Mouse (Mus musculus) kidney, adult 2 months (tissue): ENCODE results near the gene Lcat. TPM values are rescaled to one million over a fixed set of nuclear protein-coding genes. Genes with fewer than 3 reads are reported as not detected.

ENCODE experiments used
- DNase-seq: peaks from one replicate; pipeline ENCODE4 v3.0.0; 2021
- H3K27ac ChIP-seq: fragments of 200-500 bp; 2 replicates; pipeline ENCODE4 v1.5.1; 2012; ENCODE audit warnings: low read depth, low read length, control low read depth, inconsistent platforms; ENCODE audit not compliant: insufficient read depth
- H3K27me3 ChIP-seq: fragments of 200-500 bp; replicated peaks from 2 replicates; pipeline ENCODE4 v1.6.1; 2012; ENCODE audit warnings: mild to moderate bottlenecking, moderate library complexity, low read length, inconsistent platforms; ENCODE audit not compliant: control insufficient read depth, insufficient read depth
- H3K36me3 ChIP-seq: fragments of 200-500 bp; 2 replicates; pipeline ENCODE4 v1.6.1; 2012; ENCODE audit warnings: mild to moderate bottlenecking, moderate library complexity, low read length, inconsistent platforms; ENCODE audit not compliant: control insufficient read depth, insufficient read depth
- H3K4me1 ChIP-seq: fragments of 200-500 bp; 2 replicates; pipeline ENCODE4 v1.6.1; 2011; ENCODE audit warnings: low read length; ENCODE audit not compliant: control insufficient read depth, insufficient read depth
- H3K4me3 ChIP-seq: fragments of 200-500 bp; 2 replicates; pipeline ENCODE4 v1.5.1; 2011; ENCODE audit warnings: mild to moderate bottlenecking, low read depth, low read length, control low read depth; ENCODE audit not compliant: insufficient read depth
- CTCF ChIP-seq: fragments of 200-500 bp; conservative IDR thresholded peaks from 2 replicates; pipeline ENCODE4 v1.5.1; 2011; ENCODE audit warnings: low read depth, mild to moderate bottlenecking, control low read depth, low read length, moderate library complexity, mixed read lengths; ENCODE audit not compliant: insufficient read depth, insufficient read length
- POLR2A ChIP-seq: fragments of 200-500 bp; IDR thresholded peaks from one replicate; pipeline ENCODE4 v1.6.1; 2011; ENCODE audit warnings: low read depth, low read length, control low read depth
- WGBS: fragments of 180-500 bp; shearing (Covaris S2); methylation state at CpG from one replicate; pipeline ENCODE4 v1.1.7; 2018; 5-methylcytosine and 5-hydroxymethylcytosine counted together
- polyA plus RNA-seq: library from polyadenylated mRNA; depleted of rRNA; stranded (reverse); fragments of >200 nt; gene quantifications from 2 replicates; pipeline ENCODE4 v1.2.3, GENCODE M21; 2012; rRNA removed

Gene Lcat
- polyA plus RNA-seq, 1 experiment, result 2.2 TPM

GRCm38 (mm10) chr8:105900180-105900940 lies 42.8 kb downstream of the Lcat start, which contains the start of gene Pskh1:
Gene Pskh1, plus strand, starts transcription at chr8:105900441.
- Histone ChIP-seq H3K27ac (peak within 1 kb of the TSS; percentile 59), H3K4me3 (peak within 1 kb of the TSS; percentile 90), H3K36me3 (no peaks in the 10 kb centered on the region; the same call in 1 of the 2 replicates), H3K27me3 (no peaks in the 10 kb centered on the region), H3K4me1 (peaks cover 2% of the 10 kb centered on the region; the same call in 1 of the 2 replicates)
- under 1% methylated on average over 68 of the region's 68 CpGs for WGBS
- no peak for TF ChIP-seq CTCF
- TF ChIP-seq POLR2A, result peak; percentile 43
- DNase-seq, result peak; percentile 95

GRCm38 (mm10) chr8:105897801-105898480 lies 45.2 kb downstream of the Lcat start:
- DNase-seq, result no peak
- H3K27ac ChIP-seq, result no peak overlapping the region
- no peak overlapping the region for H3K4me3 ChIP-seq
- H3K4me1 ChIP-seq, result peaks cover 2% of the 10 kb centered on the region; the same call in 1 of the 2 replicates
- no peaks in the 10 kb centered on the region for H3K36me3 ChIP-seq
- WGBS, result 82% methylated on average over 9 of the region's 9 CpGs
- no peaks in the 10 kb centered on the region for H3K27me3 ChIP-seq
- TF ChIP-seq POLR2A (no peak), CTCF (no peak)

- H3K27ac ChIP-seq, result no peak within 1 kb of the TSS
- TF ChIP-seq POLR2A, result no peak
- TF ChIP-seq CTCF, result no peak
- DNase-seq, result peak; percentile 87
- H3K36me3 ChIP-seq, result no peaks in the 10 kb centered on the region
- no peaks in the 10 kb centered on the region for H3K4me1 ChIP-seq
- H3K27me3 ChIP-seq, result no peaks in the 10 kb centered on the region
- no peak within 1 kb of the TSS for H3K4me3 ChIP-seq
- 18% methylated on average over 11 of the region's 11 CpGs for WGBS
These were observed 49.8 kb downstream of the Lcat start, which contains the start of gene Nrn1l for GRCm38 (mm10) chr8:105893339-105893738. Gene Nrn1l, plus strand, starts transcription at chr8:105893567.

GRCm38 (mm10) chr8:105892432-105892831 lies 50.8 kb downstream of the Lcat start:
- H3K4me1 ChIP-seq, result no peaks in the 10 kb centered on the region
- no peaks in the 10 kb centered on the region for H3K27me3 ChIP-seq
- peak; percentile 32 for DNase-seq
- no peak overlapping the region for H3K4me3 ChIP-seq
- H3K36me3 ChIP-seq, result no peaks in the 10 kb centered on the region
- TF ChIP-seq CTCF (peak; percentile 60), POLR2A (no peak)
- WGBS, result 90% methylated on average over 6 of the region's 6 CpGs
- no peak overlapping the region for H3K27ac ChIP-seq

GRCm38 (mm10) chr8:105890870-105891269 lies 52.3 kb downstream of the Lcat start:
- H3K27ac ChIP-seq, result no peak overlapping the region
- no peaks in the 10 kb centered on the region for H3K27me3 ChIP-seq
- WGBS, result 76% methylated on average over 6 of the region's 6 CpGs
- no peak for TF ChIP-seq CTCF
- no peak for TF ChIP-seq POLR2A
- H3K4me3 ChIP-seq, result no peak overlapping the region
- DNase-seq, result no peak
- no peaks in the 10 kb centered on the region for H3K36me3 ChIP-seq
- no peaks in the 10 kb centered on the region for H3K4me1 ChIP-seq

GRCm38 (mm10) chr8:105889756-105890465 lies 53.3 kb downstream of the Lcat start:
- Histone ChIP-seq H3K27ac (no peak overlapping the region), H3K27me3 (no peaks in the 10 kb centered on the region), H3K36me3 (no peaks in the 10 kb centered on the region), H3K4me1 (no peaks in the 10 kb centered on the region), H3K4me3 (no peak overlapping the region)
- WGBS, result 92% methylated on average over 12 of the region's 12 CpGs
- TF ChIP-seq CTCF (no peak), POLR2A (no peak)
- no peak for DNase-seq

Other genes starting within 250 kb of the Lcat start
- gene Acd, start 242.3 kb downstream of the Lcat start, polyA plus RNA-seq, result 39.9 and 44.4 TPM in 2 replicates
- gene Pard6a, start 242.2 kb downstream of the Lcat start, polyA plus RNA-seq, result 18.7 and 20.8 TPM in 2 replicates
- 0.10 and 0.19 TPM in 2 replicates for gene 4933405L10Rik, start 235.7 kb downstream of the Lcat start, polyA plus RNA-seq
- gene Enkd1, start 235.2 kb downstream of the Lcat start, polyA plus RNA-seq, result 6.8 and 7.6 TPM in 2 replicates
- 7.5 and 7.8 TPM in 2 replicates for gene Gfod2, start 184.7 kb downstream of the Lcat start, polyA plus RNA-seq
- gene Ranbp10, start 116.0 kb downstream of the Lcat start, polyA plus RNA-seq, result 22.1 and 24.8 TPM in 2 replicates
- gene Tsnaxip1, start 115.7 kb downstream of the Lcat start, polyA plus RNA-seq, result 0.05 TPM in 1 of 2 replicates, not detected in the other
- 6.7 and 7.3 TPM in 2 replicates for gene Cenpt, start 90.1 kb downstream of the Lcat start, polyA plus RNA-seq
- 41.5 and 45.3 TPM in 2 replicates for gene Thap11, start 88.2 kb downstream of the Lcat start, polyA plus RNA-seq
- 34.5 and 61.6 TPM in 2 replicates for gene Nutf2, start 82.8 kb downstream of the Lcat start, polyA plus RNA-seq
- 38.5 and 47.9 TPM in 2 replicates for gene Edc4, start 62.5 kb downstream of the Lcat start, polyA plus RNA-seq
- gene Nrn1l, start 49.8 kb downstream of the Lcat start, polyA plus RNA-seq, result 0.77 and 1.1 TPM in 2 replicates
- gene Pskh1, start 42.9 kb downstream of the Lcat start, polyA plus RNA-seq, result 44.9 and 51.0 TPM in 2 replicates
- gene Ctrl, start 9.5 kb downstream of the Lcat start, polyA plus RNA-seq, result 1.0 and 1.5 TPM in 2 replicates
- gene Psmb10, start 4.9 kb downstream of the Lcat start, polyA plus RNA-seq, result 71.2 and 88.0 TPM in 2 replicates
- 30.9 and 33.5 TPM in 2 replicates for gene Slc12a4, start 22.7 kb upstream of the Lcat start, polyA plus RNA-seq
- gene Dpep3, start 36.0 kb upstream of the Lcat start, polyA plus RNA-seq, result 0.05 and 0.10 TPM in 2 replicates
- 10.2 and 11.6 TPM in 2 replicates for gene Dus2, start 48.0 kb upstream of the Lcat start, polyA plus RNA-seq
- 0.06 TPM in 1 of 2 replicates, not detected in the other for gene Dpep2nb, start 62.6 kb upstream of the Lcat start, polyA plus RNA-seq
- gene Ddx28, start 68.5 kb upstream of the Lcat start, polyA plus RNA-seq, result 8.0 and 8.4 TPM in 2 replicates
- 18.6 and 19.5 TPM in 2 replicates for gene Nfatc3, start 115.5 kb upstream of the Lcat start, polyA plus RNA-seq
- gene Esrp2, start 193.6 kb upstream of the Lcat start, polyA plus RNA-seq, result 31.0 and 34.3 TPM in 2 replicates
- gene Pla2g15, start 207.0 kb upstream of the Lcat start, polyA plus RNA-seq, result 9.4 and 10.2 TPM in 2 replicates
- 8.2 and 9.8 TPM in 2 replicates for gene Slc7a6, start 225.5 kb upstream of the Lcat start, polyA plus RNA-seq